Mouse (Mus musculus) small intestine, adult 2 months (tissue): ENCODE measurements around the gene Asic4. TPM values are rescaled to one million over a fixed set of nuclear protein-coding genes. Genes with fewer than 3 reads are reported as not detected.
A peak's percentile ranks its signal among the peaks of the same experiment; 100 is the strongest.

ENCODE experiments used
- H3K27ac ChIP-seq: fragments of 200-500 bp; 2 replicates; pipeline ENCODE4 v1.5.1; 2012; ENCODE audit warnings: low read depth, low read length, control low read depth, inconsistent platforms; ENCODE audit not compliant: insufficient read depth
- H3K27me3 ChIP-seq: fragments of 200-500 bp; 2 replicates; pipeline ENCODE4 v1.6.1; 2012; ENCODE audit warnings: mild to moderate bottlenecking, moderate library complexity, low read length, inconsistent platforms; ENCODE audit not compliant: control insufficient read depth, insufficient read depth
- H3K36me3 ChIP-seq: fragments of 200-500 bp; 2 replicates; pipeline ENCODE4 v1.6.1; 2012; ENCODE audit warnings: mild to moderate bottlenecking, low read length, control low read depth, inconsistent platforms; ENCODE audit not compliant: control insufficient read depth, insufficient read depth
- H3K4me1 ChIP-seq: fragments of 200-500 bp; 2 replicates; pipeline ENCODE4 v1.6.1; 2012; ENCODE audit warnings: low read length, inconsistent platforms, mixed read lengths; ENCODE audit not compliant: control insufficient read depth, insufficient read depth, insufficient read length
- H3K4me3 ChIP-seq: fragments of 200-500 bp; 2 replicates; pipeline ENCODE4 v1.5.1; 2012; ENCODE audit warnings: low read depth, mild to moderate bottlenecking, control low read depth, inconsistent platforms, low read length, moderate library complexity
- CTCF ChIP-seq: fragments of 200-500 bp; IDR thresholded peaks from 2 replicates; pipeline ENCODE4 v1.5.1; 2012; ENCODE audit warnings: low read depth, mild to moderate bottlenecking, control low read depth, inconsistent platforms, low read length, moderate library complexity, mixed read lengths; ENCODE audit not compliant: insufficient replicate concordance, insufficient read length; ENCODE audit errors: extremely low read depth
- POLR2A ChIP-seq: fragments of 200-500 bp; IDR thresholded peaks from 2 replicates; pipeline ENCODE4 v1.6.1; 2012; ENCODE audit warnings: low read depth, mild to moderate bottlenecking, control low read depth, inconsistent platforms, low read length, moderate library complexity
- whole genome bisulfite sequencing: fragments of 180-500 bp; shearing (Covaris S2); methylation state at CpG from one replicate; pipeline ENCODE4 v1.1.7; 2018; 5-methylcytosine and 5-hydroxymethylcytosine counted together
- polyA plus RNA-seq: library from polyadenylated mRNA; depleted of rRNA; stranded (reverse); fragments of >200 nt; gene quantifications from 2 replicates; pipeline ENCODE4 v1.2.3, GENCODE M21; 2012

The Asic4 gene
- polyA plus RNA-seq, 1 experiment: 0.05 TPM

- Histone ChIP-seq H3K36me3 (peaks cover 10% of the 10 kb centered on the region; the same call in 1 of the 2 replicates), H3K4me3 (peak overlapping the region; percentile 88), H3K27me3 (peaks cover 2% of the 10 kb centered on the region; the same call in 1 of the 2 replicates), H3K4me1 (peaks cover 13% of the 10 kb centered on the region), H3K27ac (no peak overlapping the region)
- WGBS: 2% methylated on average over 24 of the region's 24 CpGs
- TF ChIP-seq POLR2A: no peak
- TF ChIP-seq CTCF: no peak
Measured at GRCm38 (mm10) chr1:75479635-75479989, 29.4 kb downstream of the Asic4 start.

- Histone ChIP-seq H3K27ac (no peak overlapping the region), H3K4me3 (no peak overlapping the region), H3K36me3 (peaks cover 7% of the 10 kb centered on the region; the same call in 1 of the 2 replicates), H3K27me3 (peaks cover 2% of the 10 kb centered on the region; the same call in 1 of the 2 replicates), H3K4me1 (peaks cover 13% of the 10 kb centered on the region)
- TF ChIP-seq POLR2A (no peak), CTCF (no peak)
- WGBS: 27% methylated on average over 13 of the region's 13 CpGs
Measured at GRCm38 (mm10) chr1:75480036-75480435, 29.8 kb downstream of the Asic4 start.

- Histone ChIP-seq H3K4me3 (no peak overlapping the region), H3K36me3 (0 out of 2 replicates have a peak, but pooled peaks cover 4% of the 10 kb centered on the region), H3K4me1 (peaks cover 13% of the 10 kb centered on the region), H3K27ac (no peak overlapping the region), H3K27me3 (peaks cover 2% of the 10 kb centered on the region; the same call in 1 of the 2 replicates)
- WGBS: 85% methylated on average over 7 of the region's 7 CpGs
- TF ChIP-seq POLR2A (no peak), CTCF (no peak)
Measured at GRCm38 (mm10) chr1:75480735-75481134, 30.5 kb downstream of the Asic4 start.

GRCm38 (mm10) chr1:75486561-75486960, 36.3 kb downstream of the Asic4 start:
- Histone ChIP-seq H3K36me3 (no peaks in the 10 kb centered on the region), H3K27me3 (peaks cover 14% of the 10 kb centered on the region; the same call in 1 of the 2 replicates), H3K27ac (no peak overlapping the region), H3K4me1 (peaks cover 7% of the 10 kb centered on the region), H3K4me3 (0 out of 2 replicates have a peak overlapping the region, but pooled peaks have one; percentile 69)
- WGBS: 16% methylated on average over 24 of the region's 24 CpGs
- TF ChIP-seq POLR2A (no peak), CTCF (no peak)

- Histone ChIP-seq H3K4me3 (peak overlapping the region; percentile 69), H3K27me3 (peaks cover 14% of the 10 kb centered on the region; the same call in 1 of the 2 replicates), H3K27ac (no peak overlapping the region), H3K4me1 (peaks cover 7% of the 10 kb centered on the region), H3K36me3 (no peaks in the 10 kb centered on the region)
- TF ChIP-seq CTCF (no peak), POLR2A (no peak)
- 5% methylated on average over 13 of the region's 13 CpGs for WGBS
Measured at GRCm38 (mm10) chr1:75487040-75487404, 36.8 kb downstream of the Asic4 start.

- Histone ChIP-seq H3K4me1 (peaks cover 7% of the 10 kb centered on the region), H3K36me3 (no peaks in the 10 kb centered on the region), H3K4me3 (peak overlapping the region; percentile 69), H3K27me3 (peaks cover 14% of the 10 kb centered on the region; the same call in 1 of the 2 replicates), H3K27ac (no peak overlapping the region)
- 1% methylated on average over 62 of the region's 62 CpGs for WGBS
- no peak for TF ChIP-seq POLR2A
- TF ChIP-seq CTCF: no peak
Measured at GRCm38 (mm10) chr1:75487405-75488161, 37.3 kb downstream of the Asic4 start.

- 88% methylated on average over 34 of the region's 34 CpGs for WGBS
- peaks cover 7% of the 10 kb centered on the region for H3K4me1 ChIP-seq
- peaks cover 12% of the 10 kb centered on the region; the same call in 1 of the 2 replicates for H3K27me3 ChIP-seq
- H3K36me3 ChIP-seq: no peaks in the 10 kb centered on the region
- no peak for TF ChIP-seq CTCF
- no peak overlapping the region for H3K4me3 ChIP-seq
- no peak overlapping the region for H3K27ac ChIP-seq
Measured at GRCm38 (mm10) chr1:75490785-75491551, 40.7 kb downstream of the Asic4 start.
